Mouse (Mus musculus): ENCODE results near the gene Podxl2. TPM values are rescaled to one million over a fixed set of nuclear protein-coding genes. Genes with fewer than 3 reads are reported as not detected.
A peak's percentile ranks its signal among the peaks of the same experiment; 100 is the strongest.

Podxl2 gene
- total RNA-seq, 2 experiments from 2014 or later, result 41.2 to 69.3 TPM

- DNase-seq (ENCODE audit: low spot score in 2 of 2), result no peak
Measured at GRCm38 (mm10) chr6:88890832-88891231, 16.0 kb upstream of the Podxl2 start.

GRCm38 (mm10) chr6:88889410-88890042 is 14.7 kb upstream of the Podxl2 start:
- DNase-seq (ENCODE audit: low spot score in 2 of 2), result no peak

GRCm38 (mm10) chr6:88886417-88886967 is 11.6 kb upstream of the Podxl2 start:
- DNase-seq (ENCODE audit: low spot score in 2 of 2), result no peak

- no peak for DNase-seq (ENCODE audit: low spot score in 2 of 2)
Measured at GRCm38 (mm10) chr6:88885644-88886416, 11.0 kb upstream of the Podxl2 start.

GRCm38 (mm10) chr6:88884690-88885089 is 9.8 kb upstream of the Podxl2 start:
- DNase-seq (ENCODE audit: low spot score in 2 of 2), result no peak

GRCm38 (mm10) chr6:88884195-88884594 is 9.4 kb upstream of the Podxl2 start:
- no peak for DNase-seq (ENCODE audit: low spot score in 2 of 2)

- DNase-seq (ENCODE audit: low spot score in 2 of 2), result no peak
Measured at GRCm38 (mm10) chr6:88881334-88881733, 6.5 kb upstream of the Podxl2 start.

- DNase-seq (ENCODE audit: low spot score in 2 of 2), result no peak
Measured at GRCm38 (mm10) chr6:88879471-88879870, 4.6 kb upstream of the Podxl2 start.

GRCm38 (mm10) chr6:88873965-88874867 is 628 bp downstream of the Podxl2 start:
- no peak for DNase-seq (ENCODE audit: low spot score in 2 of 2)

- no peak for DNase-seq (ENCODE audit: low spot score in 2 of 2)
Measured at GRCm38 (mm10) chr6:88872811-88873210, 2.0 kb downstream of the Podxl2 start.

- no peak for DNase-seq (ENCODE audit: low spot score in 2 of 2)
Measured at GRCm38 (mm10) chr6:88871546-88871945, 3.3 kb downstream of the Podxl2 start.

- DNase-seq (ENCODE audit: low spot score in 2 of 2), result no peak
Measured at GRCm38 (mm10) chr6:88870594-88870993, 4.2 kb downstream of the Podxl2 start.

- peak in 1 of 2 experiments; percentile 41 for DNase-seq (ENCODE audit: low spot score in 2 of 2)
Measured at GRCm38 (mm10) chr6:88869459-88869858, 5.4 kb downstream of the Podxl2 start.

- DNase-seq (ENCODE audit: low spot score in 2 of 2), result no peak
Measured at GRCm38 (mm10) chr6:88865704-88866103, 9.1 kb downstream of the Podxl2 start.

- no peak for DNase-seq (ENCODE audit: low spot score in 2 of 2)
Measured at GRCm38 (mm10) chr6:88860914-88861313, 13.9 kb downstream of the Podxl2 start.

GRCm38 (mm10) chr6:88858341-88858740 is 16.5 kb downstream of the Podxl2 start:
- no peak for DNase-seq (ENCODE audit: low spot score in 2 of 2)

GRCm38 (mm10) chr6:88857830-88858229 is 17.0 kb downstream of the Podxl2 start:
- no peak for DNase-seq (ENCODE audit: low spot score in 2 of 2)

GRCm38 (mm10) chr6:88857249-88857648 is 17.6 kb downstream of the Podxl2 start:
- no peak for DNase-seq (ENCODE audit: low spot score in 2 of 2)

- peak; percentile 51 to 66 for DNase-seq (ENCODE audit: low spot score in 2 of 2)
Measured at GRCm38 (mm10) chr6:88855636-88856035, 19.2 kb downstream of the Podxl2 start.

- no peak for DNase-seq (ENCODE audit: low spot score in 2 of 2)
Measured at GRCm38 (mm10) chr6:88854509-88854908, 20.3 kb downstream of the Podxl2 start.

GRCm38 (mm10) chr6:88850034-88850433 is 24.8 kb downstream of the Podxl2 start:
- DNase-seq (ENCODE audit: low spot score in 2 of 2), result no peak

Data from adrenal gland, adult 18-20 months (tissue).